Mouse (Mus musculus): ENCODE data around the gene Ptbp1. TPM values are rescaled to one million over a fixed set of nuclear protein-coding genes. Genes with fewer than 3 reads are reported as not detected.
"Not testable (repeated sequence)": the region's sequence is repeated elsewhere in the genome, so short reads cannot be mapped to it uniquely, and the experiment has no call there.

Gene Ptbp1
- polyA plus RNA-seq, 1 experiment from 2014 or later, result 211 TPM

- Histone ChIP-seq H3K9me3 (replicated peaks) (no peaks in the 10 kb centered on the region), H3K9ac (peak within 1 kb of the TSS; percentile 58), H3K36me3 (no peaks in the 10 kb centered on the region), H3K4me2 (peak within 1 kb of the TSS; percentile 81), H3K4me1 (peaks cover 41% of the 10 kb centered on the region), H3K4me3 (peak within 1 kb of the TSS; percentile 56), H3K27me3 (replicated peaks) (peaks cover 48% of the 10 kb centered on the region), H3K27ac (0 out of 2 replicates have a peak within 1 kb of the TSS, but pooled peaks have one; percentile 2)
- WGBS (ENCODE audit: insufficient replicate concordance), result 2% methylated on average over 54 of the region's 57 CpGs
- ATAC-seq, result 0 out of 2 replicates have a peak, but pooled peaks have one; percentile 5
Measured at GRCm38 (mm10) chr10:79874290-79874862, 20.1 kb downstream of the Ptbp1 start, which contains the start of the genes Prtn3 and Plppr3. Prtn3 (plus strand) TSS chr10:79874476. Plppr3 (minus strand) TSS chr10:79874634.

DNA sequence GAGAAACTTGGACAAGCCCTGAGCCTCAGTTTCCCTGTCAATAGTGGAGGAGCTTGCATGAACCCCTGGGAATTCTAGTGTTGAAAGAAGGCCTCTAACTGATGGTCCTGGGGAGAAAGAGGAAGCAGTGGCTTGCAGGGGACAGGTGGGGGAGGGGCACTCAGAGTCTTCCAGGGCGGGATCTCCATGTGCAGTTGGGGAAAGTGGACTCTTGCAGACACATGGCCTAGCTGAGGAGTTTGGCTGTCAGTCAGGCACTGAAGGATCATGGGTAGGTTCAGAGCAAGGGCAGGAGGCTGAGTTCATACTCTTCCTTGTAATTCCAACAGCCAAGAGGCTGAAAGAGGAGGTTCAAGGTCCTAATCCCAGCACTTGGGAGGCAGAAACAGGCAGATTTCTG lies 22.9 kb downstream of the Ptbp1 start:
- H3K27me3 ChIP-seq (replicated peaks), result peaks cover 44% of the 10 kb centered on the region
- ATAC-seq, result no peak
- no peaks in the 10 kb centered on the region for H3K9me3 ChIP-seq (replicated peaks)
- H3K9ac ChIP-seq, result no peak overlapping the region
- no peak overlapping the region for H3K4me3 ChIP-seq
- H3K36me3 ChIP-seq, result no peaks in the 10 kb centered on the region
- 16% methylated on average over 1 of the region's 1 CpGs for WGBS (ENCODE audit: insufficient replicate concordance)
- peak overlapping the region; percentile 38; the same call in 1 of the 2 replicates for H3K27ac ChIP-seq
- 0 out of 2 replicates have a peak overlapping the region, but pooled peaks have one; percentile 3 for H3K4me2 ChIP-seq
- H3K4me1 ChIP-seq, result peaks cover 68% of the 10 kb centered on the region

GRCm38 (mm10) chr10:79877757-79878156 lies 23.5 kb downstream of the Ptbp1 start:
- peak overlapping the region; percentile 34 for H3K4me2 ChIP-seq
- ATAC-seq, result no peak
- H3K36me3 ChIP-seq, result no peaks in the 10 kb centered on the region
- no peaks in the 10 kb centered on the region for H3K9me3 ChIP-seq (replicated peaks)
- peak overlapping the region; percentile 38; the same call in 1 of the 2 replicates for H3K27ac ChIP-seq
- H3K9ac ChIP-seq, result no peak overlapping the region
- H3K4me3 ChIP-seq, result no peak overlapping the region
- peaks cover 74% of the 10 kb centered on the region for H3K4me1 ChIP-seq
- H3K27me3 ChIP-seq (replicated peaks), result peaks cover 42% of the 10 kb centered on the region
- WGBS (ENCODE audit: insufficient replicate concordance), result 17% methylated on average over 12 of the region's 12 CpGs

DNA sequence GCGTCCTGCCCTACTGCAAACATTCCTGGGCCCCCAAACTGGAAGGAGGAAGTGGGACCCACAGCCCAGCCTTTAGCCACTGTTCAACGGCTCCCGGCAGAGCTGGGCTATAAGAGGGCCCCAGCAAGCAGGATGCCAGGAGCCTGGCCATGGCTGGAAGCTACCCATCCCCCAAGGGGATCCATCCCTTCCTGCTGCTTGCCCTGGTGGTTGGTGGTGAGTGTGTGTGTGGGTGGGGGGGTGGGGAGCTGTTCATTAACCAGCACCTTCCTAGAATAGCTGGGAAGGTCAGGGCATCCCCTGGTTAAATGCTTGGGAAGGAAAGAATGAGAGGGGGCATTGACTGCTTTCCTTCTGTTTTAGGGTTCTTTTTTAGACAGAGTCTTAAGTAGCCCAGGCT lies 25.3 kb downstream of the Ptbp1 start:
- Histone ChIP-seq H3K4me3 (no peak overlapping the region), H3K36me3 (no peaks in the 10 kb centered on the region), H3K27me3 (replicated peaks) (peaks cover 34% of the 10 kb centered on the region), H3K9ac (no peak overlapping the region), H3K4me2 (peak overlapping the region; percentile 68; the same call in 1 of the 2 replicates), H3K27ac (0 out of 2 replicates have a peak overlapping the region, but pooled peaks have one; percentile 2), H3K4me1 (peaks cover 70% of the 10 kb centered on the region), H3K9me3 (replicated peaks) (no peaks in the 10 kb centered on the region)
- 27% methylated on average over 3 of the region's 3 CpGs for WGBS (ENCODE audit: insufficient replicate concordance)
- no peak; the same call in 1 of the 2 replicates for ATAC-seq

DNA sequence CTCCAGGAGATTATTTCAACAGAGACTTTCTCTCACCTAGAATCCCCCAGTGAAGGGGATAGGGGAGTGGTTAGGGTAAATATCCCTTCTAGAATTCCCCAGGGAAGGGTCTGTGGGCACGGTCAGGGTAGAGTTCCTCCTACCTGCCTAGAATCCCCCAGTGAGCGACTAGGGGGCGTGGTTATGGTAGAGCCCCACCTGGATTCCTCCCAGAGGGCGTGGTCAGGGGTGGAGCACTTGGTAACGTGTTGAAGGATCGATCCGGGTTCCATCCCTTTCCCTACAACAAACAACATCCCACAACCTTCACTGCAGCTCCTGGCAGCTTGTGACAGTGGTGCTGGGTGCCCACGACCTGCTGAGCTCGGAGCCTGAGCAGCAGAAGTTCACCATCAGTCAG lies 26.5 kb downstream of the Ptbp1 start:
- Histone ChIP-seq H3K4me2 (peak overlapping the region; percentile 68), H3K4me3 (peak overlapping the region; percentile 38), H3K36me3 (no peaks in the 10 kb centered on the region), H3K27ac (peak overlapping the region; percentile 45; the same call in 1 of the 2 replicates), H3K9me3 (replicated peaks) (no peaks in the 10 kb centered on the region), H3K4me1 (peaks cover 68% of the 10 kb centered on the region), H3K9ac (no peak overlapping the region), H3K27me3 (replicated peaks) (peaks cover 22% of the 10 kb centered on the region)
- 0 out of 2 replicates have a peak, but pooled peaks have one; percentile 28 for ATAC-seq
- 12% methylated on average over 9 of the region's 9 CpGs for WGBS (ENCODE audit: insufficient replicate concordance)

GRCm38 (mm10) chr10:79881981-79882380 lies 27.8 kb downstream of the Ptbp1 start:
- Histone ChIP-seq H3K36me3 (no peaks in the 10 kb centered on the region), H3K27me3 (replicated peaks) (peaks cover 21% of the 10 kb centered on the region), H3K9me3 (replicated peaks) (no peaks in the 10 kb centered on the region), H3K4me2 (peak overlapping the region; percentile 68), H3K9ac (peak overlapping the region; percentile 55), H3K4me3 (peak overlapping the region; percentile 38), H3K4me1 (peaks cover 65% of the 10 kb centered on the region), H3K27ac (0 out of 2 replicates have a peak overlapping the region, but pooled peaks have one; percentile 32)
- 3% methylated on average over 22 of the region's 22 CpGs for WGBS (ENCODE audit: insufficient replicate concordance)
- peak; percentile 61 for ATAC-seq

GRCm38 (mm10) chr10:79883297-79884084 lies 29.3 kb downstream of the Ptbp1 start:
- no peak for ATAC-seq
- Histone ChIP-seq H3K4me2 (peak overlapping the region; percentile 25; the same call in 1 of the 2 replicates), H3K4me3 (no peak overlapping the region), H3K27ac (no peak overlapping the region), H3K9ac (no peak overlapping the region), H3K4me1 (peaks cover 50% of the 10 kb centered on the region), H3K27me3 (replicated peaks) (peaks cover 21% of the 10 kb centered on the region), H3K9me3 (replicated peaks) (no peaks in the 10 kb centered on the region), H3K36me3 (no peaks in the 10 kb centered on the region)
- 15% methylated on average over 22 of the region's 22 CpGs for WGBS (ENCODE audit: insufficient replicate concordance)

- 37% methylated on average over 4 of the region's 4 CpGs for WGBS (ENCODE audit: insufficient replicate concordance)
- no peak overlapping the region for H3K4me2 ChIP-seq
- H3K36me3 ChIP-seq, result no peaks in the 10 kb centered on the region
- no peak overlapping the region for H3K4me3 ChIP-seq
- H3K4me1 ChIP-seq, result peaks cover 44% of the 10 kb centered on the region
- no peak overlapping the region for H3K27ac ChIP-seq
- H3K27me3 ChIP-seq (replicated peaks), result peaks cover 19% of the 10 kb centered on the region
- H3K9me3 ChIP-seq (replicated peaks), result no peaks in the 10 kb centered on the region
- ATAC-seq, result no peak
- no peak overlapping the region for H3K9ac ChIP-seq
Measured at GRCm38 (mm10) chr10:79884446-79884845, 30.2 kb downstream of the Ptbp1 start.

DNA sequence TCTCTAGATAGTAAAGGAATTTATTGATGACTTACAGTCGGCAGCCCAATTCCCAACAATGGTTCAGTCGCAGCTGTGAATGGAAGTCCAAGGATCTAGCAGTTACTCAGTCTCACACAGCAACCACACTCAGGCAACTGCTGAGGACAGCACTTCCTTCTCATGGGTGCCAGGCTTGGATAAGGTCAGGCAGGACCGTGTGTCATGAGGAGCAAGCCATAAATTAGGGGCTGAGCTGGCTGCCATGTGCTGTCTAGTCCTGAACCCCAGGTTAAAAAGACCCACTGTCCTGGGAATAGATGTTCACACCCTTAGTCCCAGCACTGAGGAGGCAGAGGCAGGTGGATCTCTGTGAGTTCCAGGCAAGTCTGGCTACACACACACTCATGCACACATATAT lies 30.7 kb downstream of the Ptbp1 start:
- Histone ChIP-seq H3K27me3 (replicated peaks) (peaks cover 19% of the 10 kb centered on the region; the same call in 1 of the 2 replicates), H3K4me1 (peaks cover 40% of the 10 kb centered on the region)
- WGBS (ENCODE audit: insufficient replicate concordance), result 48% methylated on average over 3 of the region's 3 CpGs
- H3K9ac ChIP-seq; ATAC-seq; H3K36me3 ChIP-seq; H3K4me2 ChIP-seq; H3K4me3 ChIP-seq; H3K27ac ChIP-seq; H3K9me3 ChIP-seq (replicated peaks): not testable (repeated sequence)

DNA sequence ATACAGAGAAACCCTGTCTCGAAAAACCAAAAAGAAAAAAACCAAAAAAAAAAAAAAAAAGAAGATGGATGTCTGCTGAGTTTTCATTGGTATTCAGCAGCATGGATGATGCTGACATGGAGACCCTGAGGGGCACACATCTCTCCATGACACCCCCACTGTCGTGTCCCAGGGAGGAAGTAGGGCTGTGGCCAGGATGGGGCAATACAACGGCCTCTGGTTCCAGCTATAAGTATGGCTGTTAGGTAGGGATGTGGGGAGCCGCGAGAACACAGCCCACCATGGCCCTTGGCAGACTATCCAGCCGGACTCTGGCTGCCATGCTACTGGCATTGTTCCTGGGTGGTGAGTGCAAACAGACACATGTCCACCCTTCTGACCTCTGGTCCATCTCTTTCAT lies 31.8 kb downstream of the Ptbp1 start, which contains the start of gene Elane:
Elane (plus strand) TSS at position 194 of the 400 bp plus-strand sequence.
- no peaks in the 10 kb centered on the region for H3K9me3 ChIP-seq (replicated peaks)
- H3K4me1 ChIP-seq, result peaks cover 29% of the 10 kb centered on the region
- no peak within 1 kb of the TSS for H3K4me2 ChIP-seq
- no peak within 1 kb of the TSS for H3K4me3 ChIP-seq
- ATAC-seq, result no peak
- H3K9ac ChIP-seq, result no peak within 1 kb of the TSS
- no peaks in the 10 kb centered on the region for H3K36me3 ChIP-seq
- H3K27ac ChIP-seq, result no peak within 1 kb of the TSS
- WGBS (ENCODE audit: insufficient replicate concordance), result 57% methylated on average over 6 of the region's 6 CpGs
- H3K27me3 ChIP-seq (replicated peaks), result peaks cover 23% of the 10 kb centered on the region; the same call in 1 of the 2 replicates

GRCm38 (mm10) chr10:79886611-79887010 lies 32.4 kb downstream of the Ptbp1 start:
- 70% methylated on average over 8 of the region's 8 CpGs for WGBS (ENCODE audit: insufficient replicate concordance)
- peaks cover 23% of the 10 kb centered on the region for H3K4me1 ChIP-seq

GRCm38 (mm10) chr10:79889386-79889785 lies 35.2 kb downstream of the Ptbp1 start:
- 0 out of 2 replicates have a peak, but pooled peaks cover 3% of the 10 kb centered on the region for H3K36me3 ChIP-seq
- no peak overlapping the region for H3K27ac ChIP-seq
- H3K9ac ChIP-seq, result no peak overlapping the region
- no peak overlapping the region for H3K4me2 ChIP-seq
- ATAC-seq, result no peak
- H3K4me1 ChIP-seq, result no peaks in the 10 kb centered on the region
- peaks cover 11% of the 10 kb centered on the region; the same call in 1 of the 2 replicates for H3K27me3 ChIP-seq (replicated peaks)
- H3K9me3 ChIP-seq (replicated peaks), result no peaks in the 10 kb centered on the region
- H3K4me3 ChIP-seq, result no peak overlapping the region
- WGBS (ENCODE audit: insufficient replicate concordance), result 72% methylated on average over 2 of the region's 2 CpGs

More at GRCm38 (mm10) chr10:79886611-79887010, 32.4 kb downstream of the Ptbp1 start:
- no peak for ATAC-seq
- Histone ChIP-seq H3K4me3 (no peak overlapping the region), H3K9me3 (replicated peaks) (no peaks in the 10 kb centered on the region), H3K4me2 (no peak overlapping the region), H3K36me3 (no peaks in the 10 kb centered on the region), H3K9ac (no peak overlapping the region), H3K27ac (no peak overlapping the region), H3K27me3 (replicated peaks) (peaks cover 23% of the 10 kb centered on the region; the same call in 1 of the 2 replicates)
